Mouse (Mus musculus) brain, embryonic 14.5 days (tissue): ENCODE measurements around the gene Nsun2.

Experiments
- CTCF ChIP-seq: fragments of 200-500 bp; IDR thresholded peaks from 2 replicates; pipeline ENCODE4 v1.5.1; 2012; ENCODE audit warnings: inconsistent platforms, mild to moderate bottlenecking, moderate library complexity, borderline replicate concordance; ENCODE audit not compliant: insufficient read depth, insufficient read length; ENCODE audit errors: extremely low read depth
- POLR2A ChIP-seq: fragments of 200-500 bp; IDR thresholded peaks from 2 replicates; pipeline ENCODE4 v1.6.1; 2012; ENCODE audit warnings: mild to moderate bottlenecking, inconsistent platforms, borderline replicate concordance; ENCODE audit not compliant: poor library complexity, insufficient read depth, insufficient read length, severe bottlenecking; ENCODE audit errors: extremely low read depth

GRCm38 (mm10) chr13:69654508-69654907 is 121.0 kb downstream of the Nsun2 start:
- TF ChIP-seq CTCF (no peak), POLR2A (no peak)
